Mouse (Mus musculus) gastrocnemius, postnatal 14 days (tissue): ENCODE results near the gene Dock10. TPM values are rescaled to one million over a fixed set of nuclear protein-coding genes. Genes with fewer than 3 reads are reported as not detected.

Experiments used
- DNase-seq: peaks from one replicate; pipeline ENCODE4 v3.0.0; 2021; ENCODE audit warnings: mixed read lengths
- intact Hi-C: fragments of 180-260 bp; cut with DNase I; formaldehyde crosslinking; loops from one replicate; pipeline ENCODE4 v1.15.1; 2025; ENCODE audit warnings: low total_unique reads
- total RNA-seq, 2 experiments: library from RNA; stranded (reverse); gene quantifications; 2 replicates each; pipeline ENCODE4 v1.2.3; 2021

The Dock10 gene
- total RNA-seq, 2 experiments from 2014 or later = 7.3 to 8.0 TPM

GRCm38 (mm10) chr1:80512210-80512948 lies 245.9 kb downstream of the Dock10 start:
- intact Hi-C loops = no loop called here
- DNase-seq = no peak

GRCm38 (mm10) chr1:80504757-80505156 lies 253.6 kb downstream of the Dock10 start:
- intact Hi-C loops = no loop called here
- DNase-seq = no peak

- intact Hi-C loops = no loop called here
- DNase-seq = no peak
Measured at GRCm38 (mm10) chr1:80504081-80504480, 254.2 kb downstream of the Dock10 start.

- no peak for DNase-seq
- intact Hi-C loops = no loop called here
Measured at GRCm38 (mm10) chr1:80502456-80503165, 255.7 kb downstream of the Dock10 start.

- DNase-seq = no peak
Measured at GRCm38 (mm10) chr1:80499264-80499663, 259.1 kb downstream of the Dock10 start.

GRCm38 (mm10) chr1:80496360-80496759 lies 262.0 kb downstream of the Dock10 start:
- intact Hi-C loops = no loop called here
- no peak for DNase-seq

More at GRCm38 (mm10) chr1:80499264-80499663, 259.1 kb downstream of the Dock10 start:
- intact Hi-C loops = no loop called here

- intact Hi-C loops = no loop called here
- DNase-seq = no peak
Measured at GRCm38 (mm10) chr1:80483419-80483818, 274.9 kb downstream of the Dock10 start.

GRCm38 (mm10) chr1:80474942-80475341 lies 283.4 kb downstream of the Dock10 start:
- intact Hi-C loops = no loop called here
- DNase-seq = no peak

GRCm38 (mm10) chr1:80472395-80472794 lies 285.9 kb downstream of the Dock10 start:
- intact Hi-C loops = no loop called here
- no peak for DNase-seq

GRCm38 (mm10) chr1:80461348-80461747 lies 297.0 kb downstream of the Dock10 start, which contains the start of gene Gm45261:
Gene Gm45261 (minus strand): TSS chr1:80461448.
- DNase-seq = no peak
- intact Hi-C loops = no loop called here

GRCm38 (mm10) chr1:80459923-80460322 lies 298.4 kb downstream of the Dock10 start:
- intact Hi-C loops = no loop called here
- no peak for DNase-seq

GRCm38 (mm10) chr1:80459477-80459876 lies 298.9 kb downstream of the Dock10 start:
- no peak for DNase-seq
- intact Hi-C loops = no loop called here

- intact Hi-C loops = no loop called here
- DNase-seq = no peak
Measured at GRCm38 (mm10) chr1:80453971-80454370, 304.4 kb downstream of the Dock10 start.

GRCm38 (mm10) chr1:80451914-80452549 lies 306.3 kb downstream of the Dock10 start:
- DNase-seq = no peak
- intact Hi-C loops = no loop called here
